Mouse (Mus musculus): Measurements from ENCODE around the gene 1700113H08Rik.

The 1700113H08Rik gene

GRCm38 (mm10) chr10:87057500-87058250 is at the start of gene 1700113H08Rik:
Gene 1700113H08Rik (plus strand): TSS chr10:87058045.
- DNase-seq (ENCODE audit: low read depth, low spot score): no peak

DNA sequence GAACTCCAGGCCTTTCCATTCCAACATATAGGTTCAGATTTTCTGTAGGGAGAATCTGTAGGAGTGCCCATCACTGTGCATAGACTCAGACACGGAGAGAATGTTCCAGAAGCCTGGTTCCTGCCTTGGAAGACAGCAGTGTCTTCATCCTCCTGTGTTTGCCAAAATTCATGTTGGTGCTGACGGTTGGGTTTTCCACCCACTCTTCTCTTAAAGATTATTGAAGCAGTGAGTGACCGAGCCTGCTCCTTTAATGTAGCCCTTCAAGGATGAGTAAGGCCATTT is 49.7 kb upstream of the 1700113H08Rik start:
- DNase-seq (ENCODE audit: low read depth, low spot score): no peak

- DNase-seq (ENCODE audit: low read depth, low spot score): no peak
Measured at GRCm38 (mm10) chr10:87012087-87012486, 45.8 kb upstream of the 1700113H08Rik start.

DNA sequence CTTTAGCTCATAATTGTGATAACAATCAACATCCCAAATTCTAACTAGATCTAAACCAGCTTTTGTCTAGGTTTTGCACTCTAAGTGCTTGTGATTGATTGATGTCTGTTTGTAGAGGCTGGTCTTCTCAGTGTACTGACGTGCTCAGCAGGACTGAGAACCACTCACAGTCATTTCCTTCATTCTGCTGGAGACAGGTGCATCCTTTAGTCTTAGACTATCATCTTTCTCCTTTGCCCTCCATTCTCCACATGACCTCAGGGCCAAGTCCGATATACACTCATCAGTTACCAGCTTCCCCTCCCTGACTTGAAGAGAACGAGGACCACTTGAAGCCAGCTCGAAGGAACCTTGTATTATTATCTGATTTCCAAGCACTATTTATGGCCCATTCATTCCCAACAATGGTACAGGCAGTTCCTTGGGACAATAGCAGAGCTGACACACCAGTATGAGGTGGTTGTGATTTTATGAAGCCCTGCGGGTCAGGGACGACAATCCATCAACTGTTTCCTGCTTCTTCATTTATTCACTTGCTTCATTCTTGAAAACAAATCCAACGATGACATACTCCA is 43.4 kb upstream of the 1700113H08Rik start:
- no peak for DNase-seq (ENCODE audit: low read depth, low spot score)

DNA sequence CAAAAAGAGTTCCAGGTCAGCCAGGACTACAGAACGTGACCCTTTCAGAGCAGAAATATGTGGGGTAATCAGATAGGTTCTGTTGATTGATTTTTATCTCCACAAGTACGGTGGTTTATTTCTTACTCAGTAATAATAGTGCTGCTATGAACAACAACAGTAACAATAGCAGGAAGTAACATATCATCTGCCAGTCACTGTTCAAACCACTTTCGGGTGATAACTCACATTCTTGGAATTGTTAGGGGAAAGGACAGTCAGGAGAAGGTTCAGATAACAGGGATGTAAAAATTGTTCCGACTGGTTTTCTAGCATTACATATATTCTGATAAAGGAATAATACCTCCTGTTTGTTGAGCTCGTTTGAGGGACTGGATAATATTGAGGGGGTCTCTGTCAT is 42.4 kb upstream of the 1700113H08Rik start:
- no peak for DNase-seq (ENCODE audit: low read depth, low spot score)

DNA sequence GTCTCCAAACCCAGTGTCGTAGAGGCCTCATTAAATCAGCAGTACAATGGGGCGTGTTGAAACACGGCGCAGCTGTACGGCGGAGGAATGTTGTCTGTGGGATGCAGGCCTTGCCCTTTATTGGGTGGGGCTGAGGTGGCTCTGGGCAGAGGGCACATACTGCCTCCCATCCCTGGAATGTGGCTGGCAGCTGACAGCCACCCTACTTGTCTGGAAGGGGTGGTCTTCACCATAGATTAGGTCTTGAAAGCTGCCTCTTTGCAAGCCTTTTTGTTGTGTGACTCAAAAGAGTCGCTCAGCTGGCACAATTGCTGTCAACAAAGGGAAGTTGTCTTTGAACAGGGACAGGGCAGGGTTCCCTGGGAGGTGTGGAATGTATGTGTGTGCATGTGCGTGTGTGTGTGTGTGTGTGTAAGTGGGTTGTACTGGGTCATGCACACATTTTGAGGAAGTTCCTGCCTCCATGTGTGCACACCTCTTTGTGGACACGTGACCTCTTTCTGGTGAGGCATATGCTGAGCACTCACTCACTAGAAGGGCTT is 41.6 kb upstream of the 1700113H08Rik start:
- no peak for DNase-seq (ENCODE audit: low read depth, low spot score)

- DNase-seq (ENCODE audit: low read depth, low spot score): no peak
Measured at GRCm38 (mm10) chr10:87018876-87019275, 39.0 kb upstream of the 1700113H08Rik start.

GRCm38 (mm10) chr10:87020711-87021110 is 37.1 kb upstream of the 1700113H08Rik start:
- DNase-seq (ENCODE audit: low read depth, low spot score): peak; percentile 15

DNA sequence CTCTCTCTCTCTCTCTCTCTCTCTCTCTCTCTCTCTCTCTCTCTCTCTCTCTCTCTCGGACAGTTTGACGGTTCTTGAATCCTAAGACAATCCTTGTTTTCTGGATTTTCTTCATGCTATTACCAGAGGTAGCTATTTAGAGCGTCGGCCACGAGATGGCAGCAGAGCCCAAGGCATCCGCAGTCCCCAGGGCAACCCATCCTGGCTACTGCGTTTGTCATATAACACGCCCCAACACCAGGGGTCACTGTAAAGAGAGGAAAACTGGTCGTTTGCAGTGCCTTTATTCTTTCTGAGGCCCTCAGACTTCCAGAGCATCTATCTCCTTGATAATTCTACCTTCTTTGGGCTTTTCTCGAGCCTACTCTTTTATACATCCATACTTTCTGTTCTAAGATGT is 33.0 kb upstream of the 1700113H08Rik start:
- DNase-seq (ENCODE audit: low read depth, low spot score): peak; percentile 56

- no peak for DNase-seq (ENCODE audit: low read depth, low spot score)
Measured at GRCm38 (mm10) chr10:87032768-87033167, 25.1 kb upstream of the 1700113H08Rik start.

GRCm38 (mm10) chr10:87035866-87036265 is 22.0 kb upstream of the 1700113H08Rik start:
- DNase-seq (ENCODE audit: low read depth, low spot score): no peak

DNA sequence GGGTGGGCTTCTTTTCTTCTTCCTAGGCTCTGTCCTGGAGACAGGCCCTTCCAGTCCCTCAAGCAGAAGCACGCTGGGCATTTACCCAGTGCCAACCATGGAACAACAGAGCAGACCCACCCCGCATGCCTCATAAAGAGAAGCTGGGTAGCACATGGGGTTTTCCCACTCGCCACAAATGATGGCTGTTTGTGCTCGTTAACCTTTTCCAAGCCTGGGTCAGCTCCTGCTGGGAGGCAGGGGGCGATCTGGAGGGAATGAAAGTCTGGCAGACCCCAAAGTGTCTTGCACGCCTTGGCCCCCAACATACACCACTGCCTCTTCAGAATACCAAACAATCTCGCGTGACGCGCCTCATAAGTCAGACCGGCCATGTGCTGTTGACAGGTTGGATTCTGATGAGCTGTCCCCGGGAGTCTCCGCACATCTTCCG is 21.6 kb upstream of the 1700113H08Rik start:
- no peak for DNase-seq (ENCODE audit: low read depth, low spot score)

GRCm38 (mm10) chr10:87037062-87037461 is 20.8 kb upstream of the 1700113H08Rik start:
- DNase-seq (ENCODE audit: low read depth, low spot score): no peak

GRCm38 (mm10) chr10:87039340-87039739 is 18.5 kb upstream of the 1700113H08Rik start:
- no peak for DNase-seq (ENCODE audit: low read depth, low spot score)

DNA sequence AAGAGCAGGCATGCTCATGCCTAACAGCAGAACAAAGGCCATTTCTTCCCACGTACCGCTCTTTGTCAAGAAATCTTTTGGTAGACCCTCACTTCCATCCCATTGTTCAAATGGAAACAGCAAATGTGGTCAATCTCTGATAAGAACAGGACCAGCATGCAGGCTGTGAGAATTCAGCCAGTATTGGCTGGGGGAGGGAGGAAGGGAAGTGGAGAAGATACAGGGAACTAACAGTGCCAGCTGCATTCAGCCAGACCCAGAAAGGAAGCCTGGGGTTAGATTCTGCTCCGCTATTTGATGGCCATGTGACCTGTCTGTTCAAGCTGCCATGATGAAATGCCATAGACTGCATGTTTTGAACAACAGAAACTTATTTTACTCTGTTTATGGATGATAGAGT is 18.0 kb upstream of the 1700113H08Rik start:
- no peak for DNase-seq (ENCODE audit: low read depth, low spot score)

DNA sequence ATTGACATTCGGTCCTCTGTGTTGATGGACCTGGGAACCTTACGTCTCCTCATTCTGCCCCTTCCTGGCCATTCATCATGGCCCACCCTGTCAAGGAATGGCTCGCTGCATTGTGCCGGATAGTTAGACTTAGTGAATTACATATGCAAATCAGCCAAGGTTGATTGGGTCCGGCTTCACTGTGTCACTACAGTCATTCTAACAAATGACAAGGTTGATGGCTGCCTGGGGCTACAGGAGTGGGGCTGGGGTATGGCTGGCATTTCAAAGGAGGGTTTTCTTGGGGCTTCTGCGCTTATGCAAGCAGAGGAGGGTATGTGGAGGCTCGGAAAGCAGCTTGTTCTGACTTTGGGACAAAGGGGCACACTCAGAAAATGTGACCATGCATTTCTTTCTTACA is 16.6 kb upstream of the 1700113H08Rik start:
- DNase-seq (ENCODE audit: low read depth, low spot score): no peak

GRCm38 (mm10) chr10:87045273-87045672 is 12.6 kb upstream of the 1700113H08Rik start:
- DNase-seq (ENCODE audit: low read depth, low spot score): no peak

GRCm38 (mm10) chr10:87046469-87046868 is 11.4 kb upstream of the 1700113H08Rik start:
- no peak for DNase-seq (ENCODE audit: low read depth, low spot score)

DNA sequence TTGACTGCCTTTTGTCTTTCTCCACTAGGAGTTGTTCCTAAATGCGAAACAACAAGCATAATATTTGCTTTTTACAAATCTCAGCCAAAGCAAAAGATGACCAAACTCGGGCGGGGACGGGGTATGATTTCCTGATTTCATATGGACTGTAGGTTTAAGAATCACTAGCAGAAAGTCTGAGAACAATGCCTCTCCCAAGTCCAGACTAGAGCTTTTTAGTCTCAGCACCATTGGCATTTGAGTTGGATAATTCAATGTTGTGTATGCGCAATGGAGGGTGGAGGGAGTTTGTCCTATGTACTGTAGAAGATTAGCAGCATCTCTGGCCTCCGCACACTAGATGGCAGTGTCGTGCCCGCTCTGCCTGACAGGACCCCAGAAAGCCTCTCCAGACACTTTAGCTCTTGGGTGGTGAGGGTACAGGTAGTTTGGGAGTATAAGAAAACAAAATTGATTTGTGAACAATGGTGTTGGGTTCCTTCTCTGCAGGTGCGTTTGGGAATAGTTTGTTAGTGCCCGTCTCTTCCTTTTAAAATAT is 10.8 kb upstream of the 1700113H08Rik start:
- no peak for DNase-seq (ENCODE audit: low read depth, low spot score)

DNA sequence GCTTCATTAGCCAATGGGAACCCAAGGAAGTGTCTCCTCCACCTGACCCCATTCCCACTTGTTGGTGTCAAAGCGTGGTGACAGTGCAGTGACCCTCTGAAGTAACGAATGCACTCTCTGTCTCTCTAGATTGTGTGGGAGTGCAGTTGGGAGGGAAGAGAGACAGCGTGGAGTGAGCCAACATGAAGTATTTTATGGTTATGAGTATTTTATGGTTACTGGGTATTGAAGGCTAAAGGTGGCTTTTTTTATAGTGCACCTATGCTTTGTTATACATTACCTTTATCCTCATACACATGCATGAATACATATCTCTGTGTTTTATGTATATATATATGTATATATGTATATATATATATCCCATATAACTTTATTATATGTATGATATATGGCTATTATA is 8.7 kb upstream of the 1700113H08Rik start:
- DNase-seq (ENCODE audit: low read depth, low spot score): no peak

DNA sequence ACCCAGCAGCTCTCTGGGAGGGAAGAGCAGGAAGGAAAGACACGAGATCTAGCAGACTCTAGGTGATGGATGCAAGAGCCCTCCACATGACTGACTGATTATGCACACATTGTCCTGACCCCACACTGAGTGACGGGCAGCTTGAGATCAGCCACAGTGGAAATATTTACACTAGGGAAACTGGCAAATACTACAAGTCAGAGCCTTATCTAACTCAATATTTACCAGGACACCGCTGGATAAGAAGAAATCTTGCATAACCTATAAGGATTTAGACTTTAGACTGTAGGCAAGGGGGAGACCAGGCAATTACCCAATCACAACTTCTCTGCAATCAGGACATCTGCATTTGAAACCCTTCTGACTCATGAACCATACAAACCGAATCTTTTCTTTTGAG is 6.1 kb upstream of the 1700113H08Rik start:
- no peak for DNase-seq (ENCODE audit: low read depth, low spot score)

GRCm38 (mm10) chr10:87058251-87058925 is 543 bp downstream of the 1700113H08Rik start:
- peak; percentile 23 for DNase-seq (ENCODE audit: low read depth, low spot score)

Measured in retina, adult 2 months (tissue).